Mouse (Mus musculus) midbrain, embryonic 15.5 days (tissue): ENCODE data around the gene Gm20422. TPM values are rescaled to one million over a fixed set of nuclear protein-coding genes. Genes with fewer than 3 reads are reported as not detected.

Source experiments
- ATAC-seq: fragments of 200-750 bp; cut with Nextera tagmentation; replicated peaks from 2 replicates; pipeline ENCODE4 v1.8.0; 2017; ENCODE audit warnings: moderate TSS enrichment
- H3K27ac ChIP-seq: fragments of 300-500 bp; sonication (generic); 2 replicates; pipeline ENCODE4 v1.5.1; 2015; ENCODE audit warnings: mild to moderate bottlenecking, inconsistent platforms
- H3K27me3 ChIP-seq: fragments of 300-500 bp; sonication (generic); replicated peaks from 2 replicates; pipeline ENCODE4 v1.6.1; 2015; ENCODE audit warnings: inconsistent platforms
- H3K36me3 ChIP-seq: fragments of 300-500 bp; sonication (generic); replicated peaks from 2 replicates; pipeline ENCODE4 v1.6.1; 2015; ENCODE audit warnings: inconsistent platforms
- H3K4me1 ChIP-seq: fragments of 300-500 bp; sonication (generic); 2 replicates; pipeline ENCODE4 v1.6.1; 2015; ENCODE audit warnings: inconsistent platforms
- H3K4me2 ChIP-seq: fragments of 300-500 bp; sonication (generic); 2 replicates; pipeline ENCODE4 v1.6.1; 2015; ENCODE audit warnings: inconsistent platforms, mild to moderate bottlenecking, moderate library complexity
- H3K4me3 ChIP-seq: fragments of 300-500 bp; sonication (generic); 2 replicates; pipeline ENCODE4 v1.5.1; 2015; ENCODE audit warnings: mild to moderate bottlenecking, inconsistent platforms
- H3K9ac ChIP-seq: fragments of 300-500 bp; sonication (generic); 2 replicates; pipeline ENCODE4 v1.6.1; 2015; ENCODE audit warnings: mild to moderate bottlenecking, inconsistent platforms
- H3K9me3 ChIP-seq: fragments of 300-500 bp; sonication (generic); 2 replicates; pipeline ENCODE4 v1.6.1; 2016; ENCODE audit warnings: inconsistent platforms
- whole genome bisulfite sequencing: fragments of 180-500 bp; shearing (Covaris S2); methylation state at CpG from one replicate; pipeline ENCODE4 v1.1.7; 2015; ENCODE audit warnings: mixed read lengths; 5-methylcytosine and 5-hydroxymethylcytosine counted together
- polyA plus RNA-seq: library from polyadenylated mRNA; unstranded; fragments of >200 nt; fragmentation: Nextera tagmentation; extraction: Ambion mirVana; gene quantifications from 2 replicates; pipeline ENCODE4 v1.2.1, GENCODE M21; 2015

The Gm20422 gene
- polyA plus RNA-seq, 1 experiment from 2014 or later: 0.23 TPM

DNA sequence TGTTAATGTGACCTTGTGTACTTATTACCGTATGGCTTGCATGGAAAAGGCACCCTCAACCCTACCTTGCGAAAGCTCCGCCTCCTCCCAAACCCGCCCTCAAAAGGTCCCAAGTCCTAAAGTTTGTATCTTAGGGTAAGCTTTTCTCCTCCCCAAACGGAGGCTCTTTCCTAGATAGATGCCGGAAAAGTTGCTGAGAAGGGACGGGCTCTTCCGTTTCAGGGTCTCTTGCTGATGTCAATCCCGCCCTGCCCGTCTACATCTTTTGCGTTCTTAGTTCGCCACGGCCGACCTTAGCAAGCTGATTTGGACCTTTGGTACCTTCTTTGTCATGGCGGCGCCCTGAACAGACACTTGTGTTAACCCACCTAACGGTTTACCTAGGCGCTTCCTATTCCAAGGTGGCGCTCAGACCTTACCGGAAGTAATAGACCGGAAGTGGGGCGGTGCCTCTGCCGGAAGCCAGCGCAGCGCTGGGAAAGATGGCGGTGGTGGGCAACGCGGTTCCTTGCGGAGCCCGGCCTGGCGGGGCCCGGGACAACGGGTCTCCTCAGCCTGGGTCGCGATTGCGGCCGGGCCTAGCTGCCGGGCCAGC, 16.2 kb upstream of the Gm20422 start, which contains the start of the genes Atp13a1 and Zfp866:
Gene Atp13a1, plus strand, starts transcription at position 391 of the 595 bp plus-strand sequence.
Gene Zfp866, minus strand, starts transcription at position 406 of the 595 bp plus-strand sequence.
- H3K27me3 ChIP-seq: no peaks in the 10 kb centered on the region
- peak; percentile 97 for ATAC-seq
- peak within 1 kb of the TSS; percentile 71 for H3K27ac ChIP-seq
- H3K4me3 ChIP-seq: peak within 1 kb of the TSS; percentile 100
- peaks cover 29% of the 10 kb centered on the region for H3K4me1 ChIP-seq
- peak within 1 kb of the TSS; percentile 99 for H3K9ac ChIP-seq
- peaks cover 9% of the 10 kb centered on the region for H3K36me3 ChIP-seq
- H3K4me2 ChIP-seq: peak within 1 kb of the TSS; percentile 91
- no peaks in the 10 kb centered on the region for H3K9me3 ChIP-seq
- WGBS: under 1% methylated on average over 38 of the region's 38 CpGs

DNA sequence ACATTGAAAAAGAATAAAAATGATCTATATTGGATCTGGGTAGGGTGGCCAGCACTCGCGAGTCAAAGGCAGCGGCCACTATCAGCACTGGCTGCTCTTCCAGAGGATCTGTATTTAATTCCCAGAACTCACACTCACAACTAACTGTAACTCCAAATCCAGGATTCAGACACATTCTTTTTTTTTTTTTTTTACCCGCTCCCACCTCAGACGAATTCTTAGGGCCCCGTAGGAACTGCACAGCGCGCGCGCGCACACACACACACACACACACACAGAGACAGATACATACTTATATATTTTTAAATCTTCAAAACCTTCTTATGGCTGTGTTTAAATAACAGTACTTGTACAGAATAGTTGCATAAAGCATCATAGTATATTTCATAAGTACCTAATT, 15.7 kb upstream of the Gm20422 start:
- Histone ChIP-seq H3K36me3 (peaks cover 8% of the 10 kb centered on the region), H3K4me3 (peak overlapping the region; percentile 100), H3K27me3 (no peaks in the 10 kb centered on the region), H3K9ac (peak overlapping the region; percentile 99; the same call in 1 of the 2 replicates), H3K4me1 (peaks cover 29% of the 10 kb centered on the region), H3K27ac (peak overlapping the region; percentile 71; the same call in 1 of the 2 replicates), H3K9me3 (no peaks in the 10 kb centered on the region), H3K4me2 (peak overlapping the region; percentile 91)
- peak; percentile 28 for ATAC-seq
- WGBS: 41% methylated on average over 11 of the region's 11 CpGs

DNA sequence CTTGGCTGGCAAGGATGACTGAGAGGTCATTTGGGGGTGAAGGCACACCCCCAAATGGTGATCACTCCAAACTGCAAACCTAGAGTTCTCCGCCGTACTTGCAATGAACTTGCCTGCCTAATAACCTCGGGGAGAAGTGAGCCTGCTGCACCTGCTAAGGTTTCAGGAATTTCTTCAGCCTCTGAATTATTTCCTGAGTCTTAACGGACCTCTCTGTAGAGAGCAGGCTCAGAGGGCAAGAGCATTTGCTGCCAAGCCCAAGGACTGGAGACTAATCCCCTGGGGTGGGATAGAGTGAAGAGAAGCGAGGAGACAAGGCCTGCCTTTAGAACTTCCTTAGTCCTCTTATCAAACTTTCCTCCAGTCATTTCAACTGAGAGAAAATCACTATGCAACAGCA, 15.0 kb upstream of the Gm20422 start:
- no peak overlapping the region for H3K4me2 ChIP-seq

DNA sequence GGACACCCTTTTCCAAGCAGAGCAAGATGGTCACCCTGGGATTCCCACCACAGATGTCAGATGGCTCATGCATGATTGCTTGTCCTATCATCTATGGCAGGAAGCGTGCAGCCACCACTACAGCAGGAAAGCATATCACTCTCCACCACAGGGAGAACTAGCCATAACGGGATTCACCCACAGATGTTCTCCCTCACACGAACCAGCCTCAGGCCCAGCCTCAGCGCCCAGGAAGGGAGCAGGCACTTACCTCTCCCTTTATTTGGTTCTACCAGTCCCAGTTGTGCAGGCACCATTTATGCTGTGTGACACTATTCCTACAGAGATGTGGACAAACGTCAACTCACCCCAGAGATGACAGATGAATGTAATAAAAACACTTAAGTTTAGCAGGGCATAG, 14.4 kb upstream of the Gm20422 start:
- Histone ChIP-seq H3K27me3 (no peaks in the 10 kb centered on the region), H3K4me2 (no peak overlapping the region), H3K9me3 (no peaks in the 10 kb centered on the region), H3K36me3 (peaks cover 5% of the 10 kb centered on the region), H3K9ac (no peak overlapping the region), H3K27ac (no peak overlapping the region), H3K4me3 (no peak overlapping the region), H3K4me1 (peaks cover 28% of the 10 kb centered on the region)
- ATAC-seq: no peak
- WGBS: 94% methylated on average over 5 of the region's 5 CpGs

More for the DNA sequence above, 15.0 kb upstream of the Gm20422 start:
- H3K9ac ChIP-seq: no peak overlapping the region
- H3K27ac ChIP-seq: no peak overlapping the region
- H3K4me3 ChIP-seq: no peak overlapping the region
- ATAC-seq: no peak
- H3K9me3 ChIP-seq: no peaks in the 10 kb centered on the region
- peaks cover 8% of the 10 kb centered on the region for H3K36me3 ChIP-seq
- WGBS: 73% methylated on average over 5 of the region's 5 CpGs
- no peaks in the 10 kb centered on the region for H3K27me3 ChIP-seq
- peaks cover 29% of the 10 kb centered on the region for H3K4me1 ChIP-seq

DNA sequence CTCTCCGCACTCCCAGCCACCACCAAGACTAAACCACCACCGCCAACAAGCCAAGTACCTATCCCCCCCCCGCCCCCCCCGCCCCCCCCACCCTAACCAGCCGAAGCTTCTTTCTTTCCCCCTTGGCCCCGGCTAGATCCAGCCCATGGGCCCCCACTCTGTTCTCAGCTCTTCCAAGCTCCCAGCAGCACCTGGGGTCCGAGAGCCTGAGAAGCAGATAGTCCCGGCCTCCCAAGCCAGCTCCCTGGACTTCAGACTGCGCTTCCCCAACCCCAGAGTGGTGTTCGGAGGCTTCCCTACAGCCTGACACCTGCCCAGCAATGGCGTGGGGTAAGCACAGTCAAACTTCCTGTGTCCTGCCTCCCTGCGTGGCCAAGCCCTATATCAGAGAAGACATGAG, 2.4 kb upstream of the Gm20422 start:
- H3K4me3 ChIP-seq: no peak overlapping the region
- ATAC-seq: no peak
- no peaks in the 10 kb centered on the region for H3K9me3 ChIP-seq
- no peaks in the 10 kb centered on the region for H3K27me3 ChIP-seq
- H3K4me1 ChIP-seq: peaks cover 17% of the 10 kb centered on the region
- WGBS: 62% methylated on average over 11 of the region's 12 CpGs
- H3K36me3 ChIP-seq: no peaks in the 10 kb centered on the region
- no peak overlapping the region for H3K9ac ChIP-seq
- no peak overlapping the region for H3K27ac ChIP-seq
- no peak overlapping the region for H3K4me2 ChIP-seq

DNA sequence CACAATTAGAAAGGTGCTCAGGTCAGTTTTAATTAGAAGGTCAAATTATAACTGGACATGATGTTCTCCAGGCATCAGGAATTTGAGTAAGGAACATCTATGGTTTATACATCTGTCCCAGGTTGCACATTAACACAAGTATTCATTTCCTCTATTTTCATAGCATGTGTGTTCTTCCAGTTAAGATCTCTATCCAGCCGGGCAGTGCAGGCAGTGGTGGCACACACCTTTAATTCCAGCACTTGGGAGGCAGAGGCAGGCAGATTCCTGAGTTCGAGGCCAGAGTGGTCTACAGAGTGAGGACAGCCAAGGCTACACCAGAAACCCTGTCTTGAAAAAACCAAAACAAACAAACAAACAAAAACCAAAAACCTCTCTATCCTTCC, 456 bp upstream of the Gm20422 start:
- peak overlapping the region; percentile 91 for H3K4me3 ChIP-seq
- ATAC-seq: no peak; the same call in 1 of the 2 replicates
- no peaks in the 10 kb centered on the region for H3K27me3 ChIP-seq
- peaks cover 29% of the 10 kb centered on the region for H3K4me1 ChIP-seq
- WGBS: 60% methylated on average over 2 of the region's 2 CpGs
- no peaks in the 10 kb centered on the region for H3K9me3 ChIP-seq
- peak overlapping the region; percentile 99; the same call in 1 of the 2 replicates for H3K9ac ChIP-seq
- H3K27ac ChIP-seq: peak overlapping the region; percentile 100
- H3K4me2 ChIP-seq: peak overlapping the region; percentile 62
- no peaks in the 10 kb centered on the region for H3K36me3 ChIP-seq

DNA sequence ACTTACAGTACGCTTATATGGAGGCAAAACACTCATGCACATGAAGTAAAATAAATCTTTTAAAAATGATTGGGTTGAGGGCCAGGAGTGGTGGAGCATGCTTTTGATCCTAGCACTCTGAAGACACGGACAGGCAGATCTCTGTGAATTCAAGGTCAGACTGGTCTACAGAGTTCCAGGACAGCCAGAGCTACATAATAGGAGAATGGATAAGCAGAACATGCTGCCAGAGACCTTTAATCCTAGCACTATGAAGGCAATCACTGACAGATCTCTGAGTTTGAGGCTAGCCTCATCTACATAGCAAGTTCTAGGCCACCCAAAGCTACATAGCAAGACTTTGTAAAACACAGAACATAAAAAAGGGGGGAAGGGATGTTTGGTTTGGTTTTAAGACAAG, 2.6 kb downstream of the Gm20422 start:
- Histone ChIP-seq H3K4me2 (0 out of 2 replicates have a peak overlapping the region, but pooled peaks have one; percentile 14), H3K27ac (no peak overlapping the region), H3K36me3 (peaks cover 19% of the 10 kb centered on the region), H3K9ac (no peak overlapping the region; the same call in 1 of the 2 replicates), H3K27me3 (no peaks in the 10 kb centered on the region), H3K4me3 (no peak overlapping the region), H3K9me3 (no peaks in the 10 kb centered on the region), H3K4me1 (peaks cover 30% of the 10 kb centered on the region)
- 81% methylated on average over 2 of the region's 2 CpGs for WGBS
- ATAC-seq: no peak

DNA sequence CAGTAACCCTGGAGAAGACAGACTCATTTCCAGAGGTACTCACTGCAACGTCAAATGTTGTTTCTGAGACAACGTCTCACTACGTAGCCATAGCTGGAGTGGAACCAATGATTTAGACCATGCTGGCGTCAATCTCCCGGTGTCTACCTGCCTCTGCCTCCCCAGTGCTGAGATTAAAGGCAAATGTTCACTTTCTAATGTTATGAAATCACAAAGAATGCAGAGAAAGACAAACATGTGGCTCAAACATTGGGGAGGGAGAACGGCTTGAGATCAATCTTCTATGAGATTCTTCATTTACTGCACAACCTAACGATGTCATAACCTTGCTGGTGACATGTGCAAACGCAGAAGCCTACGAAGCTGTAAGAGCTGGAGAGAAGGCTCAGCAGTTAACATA, 3.5 kb downstream of the Gm20422 start:
- Histone ChIP-seq H3K9me3 (no peaks in the 10 kb centered on the region), H3K4me2 (no peak overlapping the region), H3K36me3 (peaks cover 26% of the 10 kb centered on the region), H3K4me1 (peaks cover 30% of the 10 kb centered on the region), H3K27me3 (no peaks in the 10 kb centered on the region), H3K27ac (no peak overlapping the region), H3K4me3 (no peak overlapping the region), H3K9ac (no peak overlapping the region)
- 88% methylated on average over 9 of the region's 9 CpGs for WGBS
- ATAC-seq: no peak

DNA sequence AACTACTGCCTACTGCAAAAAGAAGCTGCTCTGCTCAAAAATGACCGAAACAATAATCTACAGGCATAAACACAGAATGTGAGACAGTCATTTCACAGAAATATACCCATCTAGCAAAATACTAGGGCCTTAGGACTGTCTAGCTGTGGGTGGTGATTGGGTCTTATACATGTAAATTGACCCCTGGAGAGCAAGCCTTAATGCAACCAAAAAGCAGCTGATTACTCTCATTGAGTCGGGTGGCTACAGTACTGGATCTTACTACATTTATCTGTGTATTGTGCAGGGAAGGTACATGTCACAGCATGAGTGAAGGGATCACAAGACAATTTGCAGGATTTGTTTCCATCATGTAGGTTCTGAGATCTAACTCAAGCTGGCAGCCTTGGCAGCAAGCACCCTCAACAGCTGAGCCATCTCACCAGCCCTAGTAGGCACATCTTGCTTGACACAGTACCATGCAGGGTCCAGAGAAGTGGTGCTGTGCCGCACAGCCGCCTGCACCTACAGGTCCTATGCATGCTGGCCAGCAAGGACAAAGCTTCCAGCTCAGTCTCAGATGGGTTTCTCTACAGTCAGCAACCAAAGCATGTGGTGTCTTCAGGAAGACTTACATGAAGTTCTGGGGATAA, 12.8 kb downstream of the Gm20422 start:
- WGBS: 93% methylated on average over 4 of the region's 4 CpGs
- H3K9me3 ChIP-seq: no peaks in the 10 kb centered on the region
- no peak overlapping the region for H3K27ac ChIP-seq
- H3K4me3 ChIP-seq: no peak overlapping the region
- peaks cover 46% of the 10 kb centered on the region for H3K36me3 ChIP-seq
- ATAC-seq: no peak
- no peak overlapping the region for H3K4me2 ChIP-seq
- no peaks in the 10 kb centered on the region for H3K27me3 ChIP-seq
- no peak overlapping the region for H3K9ac ChIP-seq
- H3K4me1 ChIP-seq: no peaks in the 10 kb centered on the region

DNA sequence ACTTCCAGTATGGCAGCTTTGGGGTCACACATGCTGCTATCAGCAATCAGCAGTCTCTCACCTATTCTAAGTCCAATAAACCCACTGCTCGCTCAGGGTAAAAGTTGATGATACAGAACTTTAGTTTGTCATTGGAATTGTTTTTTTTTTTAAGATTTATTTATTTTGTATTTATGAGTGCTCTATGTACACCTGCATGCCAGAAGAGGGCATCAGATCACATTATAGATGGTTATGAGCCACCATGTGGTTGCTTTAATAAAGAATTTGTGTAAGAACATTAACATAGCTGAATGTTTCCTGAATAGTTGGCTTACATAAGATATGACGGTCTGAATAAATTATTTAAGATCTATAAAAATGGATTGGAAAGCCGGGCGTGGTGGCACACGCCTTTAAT, 16.4 kb downstream of the Gm20422 start:
- 96% methylated on average over 5 of the region's 5 CpGs for WGBS
- no peaks in the 10 kb centered on the region for H3K4me1 ChIP-seq
- no peak overlapping the region for H3K9ac ChIP-seq
- no peak overlapping the region for H3K4me2 ChIP-seq
- no peak overlapping the region for H3K4me3 ChIP-seq
- H3K9me3 ChIP-seq: no peaks in the 10 kb centered on the region
- H3K27ac ChIP-seq: no peak overlapping the region
- H3K36me3 ChIP-seq: peaks cover 14% of the 10 kb centered on the region; the same call in 1 of the 2 replicates
- no peaks in the 10 kb centered on the region for H3K27me3 ChIP-seq
- ATAC-seq: no peak

DNA sequence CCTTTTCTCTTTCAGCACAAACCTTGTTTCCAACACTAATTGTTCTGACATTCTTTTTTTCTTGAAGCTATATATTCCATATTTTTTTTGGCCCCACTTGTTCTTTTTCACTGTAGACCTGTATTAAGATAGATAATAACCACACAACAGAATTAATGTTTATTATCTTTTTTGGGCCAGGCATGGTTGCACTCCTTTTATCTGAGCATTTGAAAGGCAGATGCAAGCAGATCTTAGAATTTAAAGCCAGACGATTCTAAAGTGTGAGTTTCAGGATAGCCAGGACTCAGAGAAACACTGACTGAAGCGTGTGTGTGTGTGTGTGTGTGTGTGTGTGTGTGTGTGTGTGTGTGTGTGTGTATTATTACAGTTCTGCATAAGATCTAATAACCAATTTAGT, 22.2 kb downstream of the Gm20422 start:
- Histone ChIP-seq H3K36me3 (no peaks in the 10 kb centered on the region), H3K4me1 (peaks cover 15% of the 10 kb centered on the region), H3K9me3 (no peaks in the 10 kb centered on the region), H3K4me2 (no peak overlapping the region), H3K4me3 (no peak overlapping the region), H3K27ac (no peak overlapping the region), H3K27me3 (no peaks in the 10 kb centered on the region), H3K9ac (no peak overlapping the region)
- ATAC-seq: no peak
- 94% methylated on average over 2 of the region's 2 CpGs for WGBS

DNA sequence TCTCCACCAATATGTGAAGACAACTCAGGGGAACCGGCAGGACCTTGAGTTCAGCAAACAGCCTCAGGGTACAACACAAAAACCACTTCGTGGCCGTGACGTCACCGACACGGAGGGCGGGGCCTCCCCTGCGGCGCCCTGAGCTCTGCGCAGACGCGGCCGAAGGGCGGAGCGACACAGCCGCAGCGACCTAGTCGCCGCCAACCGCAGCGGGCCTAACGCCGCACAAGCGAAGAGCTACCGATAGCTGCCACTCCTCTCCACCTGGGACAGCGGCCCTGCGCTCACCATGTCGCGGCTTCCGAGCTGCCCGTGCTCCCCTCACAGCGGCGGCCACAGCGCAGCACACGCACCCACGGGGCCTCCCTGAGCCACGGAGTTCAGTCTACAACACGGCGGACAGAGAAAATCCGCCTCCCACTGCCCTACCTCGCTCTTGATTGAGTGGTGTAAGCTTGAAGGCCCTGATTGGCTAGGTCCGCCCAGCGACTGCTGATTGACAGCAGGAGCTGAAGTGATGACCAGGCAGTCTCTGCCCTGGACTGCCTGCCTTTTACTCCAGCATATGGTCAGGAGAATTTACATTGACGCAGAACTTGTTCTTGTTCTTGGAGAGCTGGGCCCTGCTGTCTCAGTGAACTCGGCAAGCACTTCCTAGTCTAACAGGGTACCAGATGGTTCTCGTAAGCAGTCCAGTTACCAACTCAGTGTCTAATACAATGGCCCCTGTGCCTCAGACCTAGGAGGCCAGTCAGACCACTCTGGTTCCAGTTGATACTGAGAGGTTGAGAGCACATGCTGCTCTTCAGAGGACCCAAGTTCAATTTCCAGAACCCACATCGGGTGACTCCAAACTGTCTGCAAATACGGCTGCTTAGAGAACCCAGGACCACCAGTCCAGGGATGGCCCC, 24.9 kb downstream of the Gm20422 start, which contains the start of gene Zfp963:
Gene Zfp963, minus strand, starts transcription at position 427 of the 911 bp plus-strand sequence.
- Histone ChIP-seq H3K27me3 (no peaks in the 10 kb centered on the region), H3K9me3 (no peaks in the 10 kb centered on the region), H3K9ac (peak within 1 kb of the TSS; percentile 62), H3K36me3 (no peaks in the 10 kb centered on the region), H3K27ac (peak within 1 kb of the TSS; percentile 97), H3K4me3 (peak within 1 kb of the TSS; percentile 55), H3K4me2 (peak within 1 kb of the TSS; percentile 48), H3K4me1 (peaks cover 15% of the 10 kb centered on the region)
- WGBS: 3% methylated on average over 48 of the region's 48 CpGs
- peak; percentile 99 for ATAC-seq
